9 mouse cellular contexts compared by ENCODE assay signal in genomic region chr4:89146291-89146690, GRCm38 (mm10). TPM values are rescaled to one million over a fixed set of nuclear protein-coding genes. Genes with fewer than 3 reads are reported as not detected.
DNase-seq lines count a peak whose midpoint lies in the region; ATAC-seq and TF ChIP-seq lines count a peak whose summit lies in the region.
"Had no signal": no experiment of that assay in that cellular context is flagged by ENCODE, and none has a peak within 500 bp of the region (broad histone marks: within the 10 kb centered on the region; RNA-seq: fewer than 3 reads in every experiment).

No protein-coding gene starts in this region.

- H3K9me3 ChIP-seq in hindbrain, embryonic 14.5 days (ENCODE audit: control insufficient read depth, low read length): no peaks in the 10 kb centered on the region
- no peaks in the 10 kb centered on the region for H3K9me3 ChIP-seq in hindbrain, embryonic 12.5 days (replicated peaks)
- H3K9me3 ChIP-seq in ES-E14 (ENCODE audit: control insufficient read depth, insufficient read depth, low read depth, low read length): no peaks in the 10 kb centered on the region

- no peak for TF ChIP-seq CTCF in embryonic fibroblast, embryonic 13.5 days (IDR thresholded peaks at IDR 0.05; ENCODE audit: borderline replicate concordance, insufficient read depth, low read length)
- TF ChIP-seq CTCF in thymus, adult 2 months (IDR thresholded peaks at IDR 0.05; ENCODE audit: borderline replicate concordance, control insufficient read depth, extremely low read depth, insufficient read depth, low read length, poor library complexity): no peak

- H3K36me3 ChIP-seq in hindbrain, embryonic 14.5 days (replicated peaks; ENCODE audit: control insufficient read depth, insufficient read depth): peaks cover 10% of the 10 kb centered on the region; the same call in 1 of the 2 replicates
- peaks cover 15% of the 10 kb centered on the region for H3K36me3 ChIP-seq in hindbrain, embryonic 12.5 days
- peaks cover 15% of the 10 kb centered on the region; the same call in 1 of the 2 replicates for H3K36me3 ChIP-seq in ES-E14 (ENCODE audit: control insufficient read depth, insufficient read depth, low read length, poor library complexity, severe bottlenecking)
- peaks cover 4% of the 10 kb centered on the region; the same call in 1 of the 2 replicates for H3K36me3 ChIP-seq in thymus, adult 2 months (ENCODE audit: control insufficient read depth, insufficient read depth, low read length)

- no peak overlapping the region for H3K27ac ChIP-seq in hindbrain, embryonic 14.5 days
- H3K27ac ChIP-seq in hindbrain, embryonic 12.5 days: no peak overlapping the region
- H3K27ac ChIP-seq in ES-E14 (ENCODE audit: insufficient read depth, low read depth, low read length, poor library complexity, severe bottlenecking): no peak overlapping the region
- H3K27ac ChIP-seq in embryonic fibroblast, embryonic 13.5 days (ENCODE audit: insufficient read depth, low read length): peak overlapping the region; percentile 13; the same call in 1 of the 2 replicates
- H3K27ac ChIP-seq in thymus, adult 2 months (ENCODE audit: control insufficient read depth, insufficient read depth, low read length): no peak overlapping the region

- H3K4me3 ChIP-seq in hindbrain, embryonic 14.5 days (replicated peaks; ENCODE audit: low read length): no peak overlapping the region
- H3K4me3 ChIP-seq in hindbrain, embryonic 12.5 days: no peak overlapping the region
- no peak overlapping the region for H3K4me3 ChIP-seq in ES-E14 (ENCODE audit: insufficient read depth in 1 of 2, low read depth in 1 of 2, low read length in 2 of 2, poor library complexity in 1 of 2, severe bottlenecking in 1 of 2)
- H3K4me3 ChIP-seq in embryonic fibroblast, embryonic 13.5 days (ENCODE audit: insufficient read depth, low read length): no peak overlapping the region
- no peak overlapping the region for H3K4me3 ChIP-seq in thymus, adult 2 months (ENCODE audit: control insufficient read depth, insufficient read depth, low read length)

- no peaks in the 10 kb centered on the region for H3K4me1 ChIP-seq in hindbrain, embryonic 14.5 days (replicated peaks; ENCODE audit: control insufficient read depth, insufficient read depth, low read length)
- no peaks in the 10 kb centered on the region for H3K4me1 ChIP-seq in hindbrain, embryonic 12.5 days
- peaks cover 0 to 3% of the 10 kb centered on the region in 2 experiments; a peak in 2 of 4 replicates for H3K4me1 ChIP-seq in ES-E14 (ENCODE audit: control insufficient read depth in 2 of 2, insufficient read depth in 2 of 2, low read length in 2 of 2, poor library complexity in 1 of 2)
- peaks cover 4% of the 10 kb centered on the region for H3K4me1 ChIP-seq in embryonic fibroblast, embryonic 13.5 days (ENCODE audit: control insufficient read depth, insufficient read depth, low read length)
- no peaks in the 10 kb centered on the region for H3K4me1 ChIP-seq in thymus, adult 2 months (replicated peaks; ENCODE audit: control insufficient read depth, insufficient read depth, low read length)

- intact Hi-C loops in left cerebral cortex, postnatal 10 days (cut with DNase I): no loop called here

- no peak overlapping the region for H3K9ac ChIP-seq in hindbrain, embryonic 14.5 days
- no peak overlapping the region for H3K9ac ChIP-seq in hindbrain, embryonic 12.5 days
- no peak overlapping the region for H3K9ac ChIP-seq in ES-E14 (ENCODE audit: insufficient read depth, low read depth, low read length, poor library complexity, severe bottlenecking)

- ATAC-seq in hindbrain, embryonic 14.5 days (ENCODE audit: low FRiP score): no peak
- no peak for ATAC-seq in hindbrain, embryonic 12.5 days (ENCODE audit: low FRiP score)

- DNase-seq in hindbrain, embryonic 14.5 days (ENCODE audit: low spot score): peak; percentile 74
- peak; percentile 80 for DNase-seq in 416B (ENCODE audit: low read depth)
- DNase-seq in ES-E14 (ENCODE audit: low read depth, low spot score): peak; percentile 27
- DNase-seq in thymus, adult 2 months: no peak
- no peak for DNase-seq in T-cell, adult 2 months (ENCODE audit: low spot score)
- DNase-seq in left cerebral cortex, postnatal 10 days (ENCODE audit: extremely low spot score in 1 of 2, low spot score in 2 of 2): no peak
- DNase-seq: adrenal gland, postnatal 14 days had no signal

- no peaks in the 10 kb centered on the region for H3K27me3 ChIP-seq in hindbrain, embryonic 14.5 days (ENCODE audit: control insufficient read depth, insufficient read depth, low read length)
- no peaks in the 10 kb centered on the region for H3K27me3 ChIP-seq in hindbrain, embryonic 12.5 days
- no peaks in the 10 kb centered on the region for H3K27me3 ChIP-seq in thymus, adult 2 months (ENCODE audit: control insufficient read depth, insufficient read depth, low read length)

- TF ChIP-seq POLR2A in embryonic fibroblast, embryonic 13.5 days (IDR thresholded peaks at IDR 0.05; ENCODE audit: low read depth, low read length): no peak
- TF ChIP-seq POLR2A in thymus, adult 2 months (IDR thresholded peaks at IDR 0.05; ENCODE audit: control insufficient read depth, extremely low read depth, insufficient read depth, low read length, poor library complexity): no peak

- in situ Hi-C loops in ES-E14 (cut with MboI; ENCODE audit: low sequenced_read_pairs in 2 of 2, unreplicated experiment in 2 of 2): loop anchor here (10.0 to 25.0 kb wide), 2 partner anchors 366 to 379 kb away; no protein-coding TSS in a partner anchor

- WGBS in hindbrain, embryonic 14.5 days: 49% methylated on average over 3 of the region's 3 CpGs
- 58% methylated on average over 3 of the region's 3 CpGs for WGBS in hindbrain, embryonic 12.5 days
- 68% methylated on average over 3 of the region's 3 CpGs for WGBS in thymus, adult 2 months

- no peak overlapping the region for H3K4me2 ChIP-seq in hindbrain, embryonic 14.5 days (replicated peaks)
- H3K4me2 ChIP-seq in hindbrain, embryonic 12.5 days (replicated peaks): no peak overlapping the region

TF ChIP-seq in ES-E14, 5 proteins besides CTCF, POLR2A, EP300 and RAD21:
- no peak for TF ChIP-seq ZNF384 (IDR thresholded peaks at IDR 0.05; ENCODE audit: low read depth, low read length)
- TF ChIP-seq CHD2 (IDR thresholded peaks at IDR 0.05; ENCODE audit: low read depth, low read length): no peak
- TF ChIP-seq ZC3H11A (IDR thresholded peaks at IDR 0.05; ENCODE audit: borderline replicate concordance, low read depth, low read length): 0 out of 2 replicates have a peak, but pooled peaks have one; percentile 44

RNA-seq across cellular contexts. Expression of gene Mtap, which starts 9.4 kb away (rescaled TPM):
- polyA plus RNA-seq in hindbrain, embryonic 14.5 days (2014; fragmentation: Nextera tagmentation; extraction: Ambion mirVana): 29.1 and 30.7 TPM in 2 replicates
- polyA plus RNA-seq in hindbrain, embryonic 12.5 days (2016; fragmentation: Nextera tagmentation; extraction: Ambion mirVana): 52.7 and 53.8 TPM in 2 replicates
- total RNA-seq in ES-E14 (2012; rRNA removed): 35.5 and 59.3 TPM in 2 replicates
- polyA plus RNA-seq in embryonic fibroblast, embryonic 13.5 days (2011; ENCODE audit: insufficient read length, low read depth, missing spikeins): 86.7 and 92.6 TPM in 2 replicates
- polyA plus RNA-seq in thymus, adult 2 months (2012; rRNA removed): 6.7 and 7.0 TPM in 2 replicates
- total RNA-seq in left cerebral cortex, postnatal 10 days (2021): 10 to 100 TPM; 10.6 TPM

Comparison
In these comparisons a context has a peak if more than half of its experiments do, and no peak if none do; other contexts are left out.
1. DNase-seq: peak in hindbrain, embryonic 14.5 days (single experiment), 416B (single experiment) and ES-E14 (single experiment); none in thymus, adult 2 months (single experiment), T-cell, adult 2 months (single experiment) and left cerebral cortex, postnatal 10 days (0 of 2).